Mouse (Mus musculus): ENCODE measurements around the gene Serpina3a. TPM values are rescaled to one million over a fixed set of nuclear protein-coding genes. Genes with fewer than 3 reads are reported as not detected.
"Not testable (repeated sequence)": the region's sequence is repeated elsewhere in the genome, so short reads cannot be mapped to it uniquely, and the experiment has no call there.

The Serpina3a gene
- not detected in 2 replicates for polyA plus RNA-seq (2014; fragmentation: Nextera tagmentation; extraction: Ambion mirVana)

- WGBS, result 92% methylated on average over 10 of the region's 11 CpGs
- H3K4me3 ChIP-seq (ENCODE audit: low read depth, low read length); H3K4me2 ChIP-seq (ENCODE audit: low read depth, low read length); H3K36me3 ChIP-seq (replicated peaks; ENCODE audit: control insufficient read depth, insufficient read depth, low read depth, low read length); DNase-seq (ENCODE audit: low spot score); ATAC-seq (replicated peaks; ENCODE audit: insufficient number of reproducible peaks, low FRiP score, low TSS enrichment, low read depth); H3K4me1 ChIP-seq (ENCODE audit: control insufficient read depth, insufficient read depth, low read length); H3K27ac ChIP-seq (replicated peaks; ENCODE audit: low read depth, low read length); H3K9ac ChIP-seq (replicated peaks; ENCODE audit: low read length); H3K27me3 ChIP-seq (ENCODE audit: control insufficient read depth, insufficient read depth, low read length); H3K9me3 ChIP-seq (replicated peaks; ENCODE audit: control insufficient read depth, low read length): not testable (repeated sequence)
These were observed at the start of gene Serpina3a for GRCm38 (mm10) chr12:104112333-104112732. Gene Serpina3a, plus strand, starts transcription at chr12:104112724.

- Histone ChIP-seq H3K36me3 (replicated peaks; ENCODE audit: control insufficient read depth, insufficient read depth, low read depth, low read length) (no peaks in the 10 kb centered on the region), H3K4me3 (ENCODE audit: low read depth, low read length) (no peak overlapping the region), H3K9ac (replicated peaks; ENCODE audit: low read length) (no peak overlapping the region), H3K27ac (replicated peaks; ENCODE audit: low read depth, low read length) (no peak overlapping the region), H3K27me3 (ENCODE audit: control insufficient read depth, insufficient read depth, low read length) (no peaks in the 10 kb centered on the region), H3K9me3 (replicated peaks; ENCODE audit: control insufficient read depth, low read length) (no peaks in the 10 kb centered on the region), H3K4me1 (ENCODE audit: control insufficient read depth, insufficient read depth, low read length) (no peaks in the 10 kb centered on the region), H3K4me2 (ENCODE audit: low read depth, low read length) (no peak overlapping the region)
- DNase-seq (ENCODE audit: low spot score) (no peak), ATAC-seq (replicated peaks; ENCODE audit: insufficient number of reproducible peaks, low FRiP score, low TSS enrichment, low read depth) (no peak)
- WGBS, result 66% methylated on average over 4 of the region's 4 CpGs
These were observed 48.0 kb upstream of the Serpina3a start for GRCm38 (mm10) chr12:104064532-104064931.

- 73% methylated on average over 4 of the region's 4 CpGs for WGBS
- no peak overlapping the region for H3K4me2 ChIP-seq (ENCODE audit: low read depth, low read length)
- no peaks in the 10 kb centered on the region for H3K9me3 ChIP-seq (replicated peaks; ENCODE audit: control insufficient read depth, low read length)
- no peaks in the 10 kb centered on the region for H3K4me1 ChIP-seq (ENCODE audit: control insufficient read depth, insufficient read depth, low read length)
- no peaks in the 10 kb centered on the region for H3K36me3 ChIP-seq (replicated peaks; ENCODE audit: control insufficient read depth, insufficient read depth, low read depth, low read length)
- no peak overlapping the region for H3K9ac ChIP-seq (replicated peaks; ENCODE audit: low read length)
- DNase-seq (ENCODE audit: low spot score), result no peak
- no peak overlapping the region for H3K4me3 ChIP-seq (ENCODE audit: low read depth, low read length)
- no peaks in the 10 kb centered on the region for H3K27me3 ChIP-seq (ENCODE audit: control insufficient read depth, insufficient read depth, low read length)
- no peak for ATAC-seq (replicated peaks; ENCODE audit: insufficient number of reproducible peaks, low FRiP score, low TSS enrichment, low read depth)
- H3K27ac ChIP-seq (replicated peaks; ENCODE audit: low read depth, low read length), result no peak overlapping the region
These were observed 47.5 kb upstream of the Serpina3a start for GRCm38 (mm10) chr12:104064996-104065395.

- Histone ChIP-seq H3K27ac (replicated peaks; ENCODE audit: low read depth, low read length) (no peak overlapping the region), H3K27me3 (ENCODE audit: control insufficient read depth, insufficient read depth, low read length) (no peaks in the 10 kb centered on the region), H3K9me3 (replicated peaks; ENCODE audit: control insufficient read depth, low read length) (no peaks in the 10 kb centered on the region), H3K4me3 (ENCODE audit: low read depth, low read length) (no peak overlapping the region), H3K4me2 (ENCODE audit: low read depth, low read length) (no peak overlapping the region), H3K36me3 (replicated peaks; ENCODE audit: control insufficient read depth, insufficient read depth, low read depth, low read length) (no peaks in the 10 kb centered on the region), H3K9ac (replicated peaks; ENCODE audit: low read length) (no peak overlapping the region), H3K4me1 (ENCODE audit: control insufficient read depth, insufficient read depth, low read length) (no peaks in the 10 kb centered on the region)
- DNase-seq (ENCODE audit: low spot score) (peak; percentile 83), ATAC-seq (replicated peaks; ENCODE audit: insufficient number of reproducible peaks, low FRiP score, low TSS enrichment, low read depth) (no peak)
- WGBS, result 27% methylated on average over 8 of the region's 8 CpGs
These were observed 46.3 kb upstream of the Serpina3a start for GRCm38 (mm10) chr12:104066241-104066640.

GRCm38 (mm10) chr12:104067549-104067948 lies 45.0 kb upstream of the Serpina3a start:
- no peak overlapping the region for H3K4me3 ChIP-seq (ENCODE audit: low read depth, low read length)
- no peaks in the 10 kb centered on the region for H3K4me1 ChIP-seq (ENCODE audit: control insufficient read depth, insufficient read depth, low read length)
- ATAC-seq (replicated peaks; ENCODE audit: insufficient number of reproducible peaks, low FRiP score, low TSS enrichment, low read depth) (no peak), DNase-seq (ENCODE audit: low spot score) (peak; percentile 49)
- no peak overlapping the region; the same call in 1 of the 2 replicates for H3K4me2 ChIP-seq (ENCODE audit: low read depth, low read length)
- H3K36me3 ChIP-seq (replicated peaks; ENCODE audit: control insufficient read depth, insufficient read depth, low read depth, low read length), result no peaks in the 10 kb centered on the region
- H3K9ac ChIP-seq (replicated peaks; ENCODE audit: low read length), result no peak overlapping the region
- H3K9me3 ChIP-seq (replicated peaks; ENCODE audit: control insufficient read depth, low read length), result no peaks in the 10 kb centered on the region
- WGBS, result 31% methylated on average over 4 of the region's 4 CpGs
- H3K27ac ChIP-seq (replicated peaks; ENCODE audit: low read depth, low read length), result no peak overlapping the region
- no peaks in the 10 kb centered on the region for H3K27me3 ChIP-seq (ENCODE audit: control insufficient read depth, insufficient read depth, low read length)

GRCm38 (mm10) chr12:104069620-104070019 lies 42.9 kb upstream of the Serpina3a start:
- Histone ChIP-seq H3K9ac (replicated peaks; ENCODE audit: low read length) (no peak overlapping the region), H3K9me3 (replicated peaks; ENCODE audit: control insufficient read depth, low read length) (no peaks in the 10 kb centered on the region)
- ATAC-seq (replicated peaks; ENCODE audit: insufficient number of reproducible peaks, low FRiP score, low TSS enrichment, low read depth), result 0 out of 2 replicates have a peak, but pooled peaks have one; percentile 26

GRCm38 (mm10) chr12:104071708-104072107 lies 40.8 kb upstream of the Serpina3a start:
- no peak for ATAC-seq (replicated peaks; ENCODE audit: insufficient number of reproducible peaks, low FRiP score, low TSS enrichment, low read depth)
- DNase-seq (ENCODE audit: low spot score), result no peak
- no peak overlapping the region for H3K4me3 ChIP-seq (ENCODE audit: low read depth, low read length)
- H3K27me3 ChIP-seq (ENCODE audit: control insufficient read depth, insufficient read depth, low read length), result no peaks in the 10 kb centered on the region
- no peak overlapping the region for H3K27ac ChIP-seq (replicated peaks; ENCODE audit: low read depth, low read length)
- 28% methylated on average over 1 of the region's 1 CpGs for WGBS
- H3K36me3 ChIP-seq (replicated peaks; ENCODE audit: control insufficient read depth, insufficient read depth, low read depth, low read length), result no peaks in the 10 kb centered on the region
- no peaks in the 10 kb centered on the region for H3K4me1 ChIP-seq (ENCODE audit: control insufficient read depth, insufficient read depth, low read length)
- H3K9ac ChIP-seq (replicated peaks; ENCODE audit: low read length), result no peak overlapping the region
- no peak overlapping the region for H3K4me2 ChIP-seq (ENCODE audit: low read depth, low read length)
- H3K9me3 ChIP-seq (replicated peaks; ENCODE audit: control insufficient read depth, low read length), result no peaks in the 10 kb centered on the region

More at GRCm38 (mm10) chr12:104069620-104070019, 42.9 kb upstream of the Serpina3a start:
- H3K36me3 ChIP-seq (replicated peaks; ENCODE audit: control insufficient read depth, insufficient read depth, low read depth, low read length), result no peaks in the 10 kb centered on the region
- H3K27me3 ChIP-seq (ENCODE audit: control insufficient read depth, insufficient read depth, low read length), result no peaks in the 10 kb centered on the region
- no peaks in the 10 kb centered on the region for H3K4me1 ChIP-seq (ENCODE audit: control insufficient read depth, insufficient read depth, low read length)
- H3K4me3 ChIP-seq (ENCODE audit: low read depth, low read length), result no peak overlapping the region
- DNase-seq (ENCODE audit: low spot score), result peak; percentile 85
- WGBS, result 15% methylated on average over 2 of the region's 2 CpGs
- no peak overlapping the region for H3K4me2 ChIP-seq (ENCODE audit: low read depth, low read length)
- H3K27ac ChIP-seq (replicated peaks; ENCODE audit: low read depth, low read length), result no peak overlapping the region

- ATAC-seq (replicated peaks; ENCODE audit: insufficient number of reproducible peaks, low FRiP score, low TSS enrichment, low read depth) (no peak), DNase-seq (ENCODE audit: low spot score) (no peak)
- H3K36me3 ChIP-seq (replicated peaks; ENCODE audit: control insufficient read depth, insufficient read depth, low read depth, low read length), result no peaks in the 10 kb centered on the region
- H3K27me3 ChIP-seq (ENCODE audit: control insufficient read depth, insufficient read depth, low read length), result no peaks in the 10 kb centered on the region
- H3K27ac ChIP-seq (replicated peaks; ENCODE audit: low read depth, low read length), result no peak overlapping the region
- 69% methylated on average over 5 of the region's 5 CpGs for WGBS
- no peak overlapping the region for H3K4me3 ChIP-seq (ENCODE audit: low read depth, low read length)
- H3K4me2 ChIP-seq (ENCODE audit: low read depth, low read length), result no peak overlapping the region
- no peaks in the 10 kb centered on the region for H3K4me1 ChIP-seq (ENCODE audit: control insufficient read depth, insufficient read depth, low read length)
- no peak overlapping the region for H3K9ac ChIP-seq (replicated peaks; ENCODE audit: low read length)
- no peaks in the 10 kb centered on the region for H3K9me3 ChIP-seq (replicated peaks; ENCODE audit: control insufficient read depth, low read length)
These were observed 40.2 kb upstream of the Serpina3a start for GRCm38 (mm10) chr12:104072286-104072685.

Measured in embryonic facial prominence, embryonic 11.5 days (tissue).